Mouse (Mus musculus): Measurements from ENCODE around the gene Slc10a7. TPM values are rescaled to one million over a fixed set of nuclear protein-coding genes. Genes with fewer than 3 reads are reported as not detected.

The Slc10a7 gene
- polyA plus RNA-seq, 1 experiment, result 14.2 TPM

DNA sequence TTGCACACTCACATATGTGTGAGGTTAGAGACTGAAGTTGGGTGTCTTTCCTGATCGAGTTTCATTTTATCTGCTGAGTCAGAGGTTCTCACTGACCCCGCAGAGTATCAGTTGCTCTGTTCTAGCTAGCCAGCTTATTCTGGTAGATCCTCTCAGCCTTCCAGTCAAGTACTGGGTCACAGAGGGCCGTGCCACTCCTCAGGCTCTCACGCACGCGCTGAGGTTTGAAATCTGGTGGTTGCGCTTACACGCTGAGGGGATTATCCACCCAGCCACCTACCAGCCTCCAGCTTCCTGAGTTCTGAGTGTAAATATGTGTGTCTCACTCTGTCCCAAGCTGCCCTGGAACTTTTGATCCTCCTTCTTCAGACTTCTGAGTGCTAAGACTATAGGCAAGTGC is 59.0 kb downstream of the Slc10a7 start:
- no peak overlapping the region for H3K4me3 ChIP-seq (ENCODE audit: insufficient read depth, low read length)
- no peak for TF ChIP-seq CTCF (IDR thresholded peaks at IDR 0.05; ENCODE audit: low read depth, low read length)
- TF ChIP-seq POLR2A (IDR thresholded peaks at IDR 0.05; ENCODE audit: borderline replicate concordance, low read depth, low read length), result no peak
- H3K4me1 ChIP-seq (ENCODE audit: control insufficient read depth, insufficient read depth, low read length), result peaks cover 3% of the 10 kb centered on the region; the same call in 1 of the 2 replicates
- H3K27ac ChIP-seq (ENCODE audit: insufficient read depth, low read depth, low read length), result no peak overlapping the region

DNA sequence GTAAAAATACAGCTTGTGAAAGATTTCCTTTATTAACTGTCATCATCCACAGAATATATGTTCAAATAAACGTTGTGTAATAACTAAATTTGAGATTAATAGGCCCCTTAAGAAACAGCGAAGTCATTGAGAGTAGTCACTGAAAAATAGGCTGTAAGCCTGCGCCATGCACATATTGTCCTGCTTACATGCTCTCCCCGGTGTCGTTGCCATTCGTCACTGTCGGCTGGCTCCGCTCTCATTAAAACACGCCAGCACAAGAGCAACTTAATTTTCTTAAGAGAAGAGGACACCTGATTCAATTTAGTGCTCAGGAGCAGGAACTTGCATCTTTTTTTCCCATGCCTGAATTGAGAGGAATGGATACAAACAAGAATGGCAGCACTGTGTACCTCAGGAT is 62.4 kb downstream of the Slc10a7 start:
- TF ChIP-seq CTCF (IDR thresholded peaks at IDR 0.05; ENCODE audit: low read depth, low read length), result no peak
- no peak for TF ChIP-seq POLR2A (IDR thresholded peaks at IDR 0.05; ENCODE audit: borderline replicate concordance, low read depth, low read length)
- Histone ChIP-seq H3K4me3 (ENCODE audit: insufficient read depth, low read length) (no peak overlapping the region), H3K27ac (ENCODE audit: insufficient read depth, low read depth, low read length) (no peak overlapping the region), H3K4me1 (ENCODE audit: control insufficient read depth, insufficient read depth, low read length) (peaks cover 3% of the 10 kb centered on the region; the same call in 1 of the 2 replicates)

DNA sequence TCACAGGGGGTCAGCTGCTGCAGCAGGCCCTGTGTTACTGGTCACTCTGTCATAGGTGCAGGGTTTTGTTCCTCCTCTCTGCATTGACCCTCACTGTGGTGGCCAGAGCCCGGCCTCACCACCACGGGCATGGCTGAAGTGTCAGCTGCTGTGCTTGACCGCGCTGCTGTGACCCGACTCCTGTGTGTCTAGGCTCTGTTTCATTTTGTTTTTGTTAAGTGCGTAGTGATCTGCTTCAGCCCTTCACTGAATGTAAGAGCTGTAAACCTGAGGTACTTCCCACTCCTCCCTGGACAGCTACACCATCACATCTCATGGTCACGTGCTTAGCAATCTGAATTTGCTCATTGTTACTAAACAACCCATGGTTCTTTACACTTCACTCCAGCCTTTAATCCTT is 65.1 kb downstream of the Slc10a7 start:
- no peak overlapping the region for H3K4me3 ChIP-seq (ENCODE audit: insufficient read depth, low read length)
- no peak overlapping the region for H3K27ac ChIP-seq (ENCODE audit: insufficient read depth, low read depth, low read length)
- TF ChIP-seq POLR2A (IDR thresholded peaks at IDR 0.05; ENCODE audit: borderline replicate concordance, low read depth, low read length) (no peak), CTCF (IDR thresholded peaks at IDR 0.05; ENCODE audit: low read depth, low read length) (no peak)
- H3K4me1 ChIP-seq (ENCODE audit: control insufficient read depth, insufficient read depth, low read length), result peaks cover 3% of the 10 kb centered on the region; the same call in 1 of the 2 replicates

DNA sequence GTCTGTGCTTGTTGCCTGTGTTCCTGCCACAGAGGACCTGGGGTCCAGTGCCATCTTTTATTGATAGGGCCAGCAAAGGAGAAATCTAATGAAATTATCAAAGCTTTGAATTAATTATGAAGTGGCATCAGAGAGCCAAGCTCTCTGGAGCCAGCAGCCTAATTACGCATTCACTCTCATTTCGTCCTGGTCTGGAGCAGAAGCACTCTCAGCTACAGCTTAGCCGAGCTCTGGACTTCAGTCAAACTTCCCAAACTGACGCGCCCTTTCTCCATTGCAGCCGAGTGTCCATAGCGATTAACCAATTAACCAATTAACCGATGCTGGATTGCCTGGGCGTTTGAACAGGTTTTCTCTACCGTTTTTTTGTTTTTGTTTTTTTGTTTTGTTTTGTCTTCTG is 68.4 kb downstream of the Slc10a7 start:
- H3K4me1 ChIP-seq (ENCODE audit: control insufficient read depth, insufficient read depth, low read length), result no peaks in the 10 kb centered on the region
- H3K27ac ChIP-seq (ENCODE audit: insufficient read depth, low read depth, low read length), result no peak overlapping the region
- no peak for TF ChIP-seq CTCF (IDR thresholded peaks at IDR 0.05; ENCODE audit: low read depth, low read length)
- no peak for TF ChIP-seq POLR2A (IDR thresholded peaks at IDR 0.05; ENCODE audit: borderline replicate concordance, low read depth, low read length)
- no peak overlapping the region for H3K4me3 ChIP-seq (ENCODE audit: insufficient read depth, low read length)

DNA sequence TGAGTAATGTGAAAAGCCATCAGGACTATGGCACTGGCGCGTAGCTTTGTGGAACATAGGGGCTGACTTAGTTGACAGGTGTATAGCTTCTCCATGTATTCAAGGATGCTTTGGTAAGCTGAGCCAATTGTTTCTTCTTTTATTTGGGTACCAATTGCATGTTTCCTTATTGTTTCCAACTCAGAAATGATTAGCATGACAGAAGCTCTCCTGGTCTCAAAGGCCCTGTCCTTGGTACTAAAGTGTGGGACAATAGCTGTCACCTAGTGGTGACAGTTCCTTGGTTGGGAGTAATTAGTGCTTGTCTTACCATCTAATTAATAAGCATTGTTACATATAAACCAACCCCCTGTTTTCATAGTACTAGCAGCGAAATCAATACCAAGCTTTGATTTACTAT is 68.9 kb downstream of the Slc10a7 start:
- no peak overlapping the region for H3K4me3 ChIP-seq (ENCODE audit: insufficient read depth, low read length)
- no peaks in the 10 kb centered on the region for H3K4me1 ChIP-seq (ENCODE audit: control insufficient read depth, insufficient read depth, low read length)
- TF ChIP-seq POLR2A (IDR thresholded peaks at IDR 0.05; ENCODE audit: borderline replicate concordance, low read depth, low read length) (no peak), CTCF (IDR thresholded peaks at IDR 0.05; ENCODE audit: low read depth, low read length) (no peak)
- no peak overlapping the region for H3K27ac ChIP-seq (ENCODE audit: insufficient read depth, low read depth, low read length)

DNA sequence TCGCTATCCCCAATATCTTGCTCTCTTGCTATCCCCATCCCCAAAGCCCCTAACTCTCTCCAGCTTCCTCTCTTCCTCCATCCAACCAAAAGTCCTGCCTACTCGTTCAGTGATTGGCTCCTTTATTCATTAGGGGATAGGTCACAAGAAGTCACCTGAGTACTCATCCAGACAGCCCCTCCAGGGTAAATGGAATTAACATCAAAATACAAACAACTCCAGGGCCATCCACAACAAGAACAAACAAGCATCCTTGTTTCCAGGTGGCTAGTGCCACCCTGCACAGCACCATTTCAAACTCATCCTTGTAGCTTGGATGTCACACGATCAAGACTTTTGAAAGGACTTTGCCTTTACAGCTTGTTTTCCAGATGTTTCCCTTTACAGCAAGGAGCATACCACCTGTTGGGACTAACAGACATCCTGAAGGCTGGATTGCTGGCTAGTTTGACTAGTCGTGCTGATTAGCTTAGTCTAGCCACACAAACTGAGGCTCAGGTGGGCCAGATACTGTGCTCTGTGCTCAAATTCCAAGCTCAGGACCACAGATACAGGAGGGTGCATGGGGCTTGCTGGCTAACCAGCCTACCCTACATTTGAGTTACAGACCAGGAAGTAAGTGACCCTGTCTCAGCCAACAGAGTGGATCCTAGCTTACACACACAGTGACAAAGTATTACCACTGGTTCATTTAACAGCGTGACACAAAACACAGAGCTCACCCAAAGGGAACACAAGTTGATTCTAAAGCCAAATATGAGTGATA is 75.0 kb downstream of the Slc10a7 start:
- TF ChIP-seq POLR2A (IDR thresholded peaks at IDR 0.05; ENCODE audit: borderline replicate concordance, low read depth, low read length), result no peak
- TF ChIP-seq CTCF (IDR thresholded peaks at IDR 0.05; ENCODE audit: low read depth, low read length), result no peak
- peaks cover 3% of the 10 kb centered on the region for H3K4me1 ChIP-seq (ENCODE audit: control insufficient read depth, insufficient read depth, low read length)

DNA sequence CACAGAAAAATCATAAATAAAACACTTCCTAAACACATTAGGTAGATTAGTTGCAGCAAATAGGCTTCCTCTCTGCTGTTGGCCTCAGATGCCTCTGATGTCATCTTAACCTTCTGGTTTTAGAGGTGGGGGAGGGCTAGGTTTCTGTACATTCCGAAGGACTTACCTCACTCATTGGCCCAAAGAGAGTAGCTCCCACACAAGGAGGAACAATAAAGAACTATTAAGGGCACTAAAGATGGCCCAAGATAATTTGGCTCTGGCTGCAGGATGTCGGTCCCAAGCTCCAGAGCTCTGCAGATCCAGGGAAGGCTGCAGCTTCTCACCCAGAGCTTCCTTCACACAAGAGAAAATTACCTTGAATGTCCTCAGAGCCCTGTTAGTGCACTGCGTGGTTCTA is 75.7 kb downstream of the Slc10a7 start:
- H3K4me1 ChIP-seq (ENCODE audit: control insufficient read depth, insufficient read depth, low read length), result peaks cover 3% of the 10 kb centered on the region
- no peak overlapping the region for H3K27ac ChIP-seq (ENCODE audit: insufficient read depth, low read depth, low read length)
- H3K4me3 ChIP-seq (ENCODE audit: insufficient read depth, low read length), result no peak overlapping the region
- TF ChIP-seq POLR2A (IDR thresholded peaks at IDR 0.05; ENCODE audit: borderline replicate concordance, low read depth, low read length) (no peak), CTCF (IDR thresholded peaks at IDR 0.05; ENCODE audit: low read depth, low read length) (no peak)

More for the DNA sequence above, 75.0 kb downstream of the Slc10a7 start:
- H3K27ac ChIP-seq (ENCODE audit: insufficient read depth, low read depth, low read length), result no peak overlapping the region
- no peak overlapping the region for H3K4me3 ChIP-seq (ENCODE audit: insufficient read depth, low read length)

DNA sequence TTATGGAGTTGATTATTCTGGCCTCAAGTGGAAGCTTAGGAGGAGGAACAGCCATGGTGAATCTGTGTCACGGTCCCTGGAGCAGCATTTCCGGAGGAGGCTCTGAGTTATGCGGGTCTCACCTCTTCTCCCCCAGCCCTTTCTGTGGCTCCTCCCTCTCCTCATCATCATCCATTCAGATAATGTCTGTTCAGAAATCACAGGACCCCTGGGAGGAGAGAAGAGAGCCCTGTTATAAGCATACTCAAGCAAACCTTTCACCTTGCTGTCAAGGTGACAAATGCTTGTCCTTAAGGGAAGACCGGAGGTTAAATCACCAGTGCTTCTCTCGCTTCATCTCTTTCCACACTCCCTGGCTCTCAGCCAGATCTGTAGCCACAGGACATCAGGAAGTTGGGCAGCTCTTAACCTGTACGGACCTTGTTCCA is 86.3 kb downstream of the Slc10a7 start:
- no peak overlapping the region for H3K27ac ChIP-seq (ENCODE audit: insufficient read depth, low read depth, low read length)
- no peak overlapping the region for H3K4me3 ChIP-seq (ENCODE audit: insufficient read depth, low read length)
- H3K4me1 ChIP-seq (ENCODE audit: control insufficient read depth, insufficient read depth, low read length), result no peaks in the 10 kb centered on the region
- TF ChIP-seq CTCF (IDR thresholded peaks at IDR 0.05; ENCODE audit: low read depth, low read length), result no peak
- no peak for TF ChIP-seq POLR2A (IDR thresholded peaks at IDR 0.05; ENCODE audit: borderline replicate concordance, low read depth, low read length)

DNA sequence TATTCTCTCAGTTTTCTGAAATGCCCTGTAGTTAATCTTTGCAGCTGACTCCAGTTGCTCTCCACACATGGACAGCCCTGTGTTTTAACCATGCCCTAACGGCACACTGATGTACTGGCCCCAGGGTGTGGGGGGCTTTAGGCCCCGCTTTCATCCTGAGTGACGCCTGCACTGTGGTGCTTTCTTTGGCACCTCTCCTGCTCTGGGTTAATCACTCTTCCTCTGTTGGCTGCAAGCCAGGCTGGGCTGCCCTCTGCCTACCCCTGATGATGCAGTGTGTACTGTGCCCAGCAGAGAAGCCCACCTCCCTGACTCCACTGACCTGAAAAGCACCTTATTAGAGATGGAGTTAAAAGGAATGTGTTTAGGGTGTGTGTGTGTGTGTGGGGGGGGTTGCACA is 89.1 kb downstream of the Slc10a7 start:
- Histone ChIP-seq H3K27ac (ENCODE audit: insufficient read depth, low read depth, low read length) (no peak overlapping the region), H3K4me3 (ENCODE audit: insufficient read depth, low read length) (no peak overlapping the region)

DNA sequence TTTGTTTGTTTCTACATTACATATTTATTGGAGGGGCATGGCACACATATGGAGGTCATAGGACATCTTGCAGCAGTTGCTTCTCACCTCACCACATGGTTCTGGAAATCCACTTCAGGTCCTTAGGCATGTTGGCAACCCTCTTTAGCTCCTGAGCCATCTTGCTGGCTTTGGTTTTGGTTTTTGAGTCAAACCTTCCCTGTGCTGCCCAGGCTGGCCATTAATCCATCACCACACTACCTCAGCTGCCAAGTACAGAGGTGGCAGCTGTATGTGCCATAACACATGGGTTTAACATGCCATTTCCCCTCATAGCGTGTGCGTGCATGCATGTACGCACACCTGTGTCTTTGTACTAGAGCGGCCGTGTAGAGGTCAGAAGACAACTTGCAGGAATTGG is 93.9 kb downstream of the Slc10a7 start:
- H3K27ac ChIP-seq (ENCODE audit: insufficient read depth, low read depth, low read length), result no peak overlapping the region
- no peak overlapping the region for H3K4me3 ChIP-seq (ENCODE audit: insufficient read depth, low read length)
- no peaks in the 10 kb centered on the region for H3K4me1 ChIP-seq (ENCODE audit: control insufficient read depth, insufficient read depth, low read length)
- TF ChIP-seq CTCF (IDR thresholded peaks at IDR 0.05; ENCODE audit: low read depth, low read length) (no peak), POLR2A (IDR thresholded peaks at IDR 0.05; ENCODE audit: borderline replicate concordance, low read depth, low read length) (no peak)

More for the DNA sequence above, 89.1 kb downstream of the Slc10a7 start:
- TF ChIP-seq POLR2A (IDR thresholded peaks at IDR 0.05; ENCODE audit: borderline replicate concordance, low read depth, low read length) (no peak), CTCF (IDR thresholded peaks at IDR 0.05; ENCODE audit: low read depth, low read length) (no peak)
- no peaks in the 10 kb centered on the region for H3K4me1 ChIP-seq (ENCODE audit: control insufficient read depth, insufficient read depth, low read length)
